Mouse (Mus musculus): Measurements from ENCODE around the gene Fermt2.

DNA sequence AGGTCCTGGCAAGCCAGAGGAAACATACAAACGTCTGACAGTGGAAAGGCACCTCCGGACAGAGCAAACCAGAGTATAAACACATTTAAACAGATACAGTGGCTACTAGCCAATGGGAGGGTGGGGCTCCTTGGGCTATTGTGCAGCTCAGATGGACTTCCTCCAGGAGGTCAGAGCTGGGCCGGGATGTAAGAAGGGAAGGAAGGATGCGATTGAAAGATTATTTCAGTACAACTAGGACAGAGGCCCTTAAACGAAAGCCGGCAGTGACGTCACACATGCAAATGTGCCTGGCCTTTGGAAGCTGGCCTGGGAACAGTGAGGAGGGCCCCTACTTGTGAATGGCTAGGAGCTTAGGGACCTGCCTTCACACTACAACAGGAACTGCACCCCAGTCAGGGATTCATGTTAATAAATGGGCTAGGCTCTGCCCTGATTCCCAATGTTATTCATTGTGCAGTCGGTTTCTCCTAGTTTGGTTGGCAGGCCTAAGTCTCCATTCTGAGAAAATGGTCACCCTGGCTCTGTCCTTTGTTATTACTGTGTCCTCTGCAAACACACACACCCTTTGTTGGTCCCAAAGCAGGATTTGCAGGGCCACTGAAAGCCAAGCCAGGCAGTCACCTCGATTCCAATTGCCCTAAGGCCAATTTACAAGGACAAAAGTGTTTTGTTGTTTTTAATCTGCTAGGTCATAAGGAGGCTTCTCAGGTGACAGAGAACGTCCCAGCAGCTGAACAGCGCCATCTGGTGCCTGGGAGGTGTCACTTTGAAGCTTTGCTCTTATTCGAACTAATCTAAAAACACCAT is 9.9 kb upstream of the Fermt2 start:
- TF ChIP-seq CTCF (IDR thresholded peaks at IDR 0.05; ENCODE audit: low read depth, low read length) (peak; percentile 86), POLR2A (IDR thresholded peaks at IDR 0.05; ENCODE audit: insufficient read depth, low read length) (no peak)

Data from ES-Bruce4 (cell line).